Mouse (Mus musculus) heart, embryonic 14.5 days (tissue): ENCODE results near the gene Cyth1. TPM values are rescaled to one million over a fixed set of nuclear protein-coding genes. Genes with fewer than 3 reads are reported as not detected.

Experiments
- ATAC-seq: fragments of 200-750 bp; cut with Nextera tagmentation; 2 replicates; pipeline ENCODE4 v1.8.0; 2017; ENCODE audit warnings: low read depth, moderate TSS enrichment; ENCODE audit not compliant: insufficient number of reproducible peaks, insufficient read depth, low FRiP score
- H3K27ac ChIP-seq, 2 experiments: fragments of 200-500 bp in 1 of 2; fragments of 300-500 bp in 1 of 2; sonication (generic) in 1 of 2; replicated peaks in 1 of 2; 2 replicates each; pipeline ENCODE4 v1.5.1; 2012 to 2014; ENCODE audit warnings: low read depth in 2 of 2, low read length in 2 of 2, control low read depth in 1 of 2, mild to moderate bottlenecking in 1 of 2, mixed read lengths in 1 of 2; ENCODE audit not compliant: control insufficient read depth in 1 of 2, insufficient read depth in 1 of 2
- H3K27me3 ChIP-seq: fragments of 300-500 bp; sonication (generic); 2 replicates; pipeline ENCODE4 v1.6.1; 2014; ENCODE audit warnings: mild to moderate bottlenecking, low read length, control low read depth; ENCODE audit not compliant: control insufficient read depth, insufficient read depth
- H3K36me3 ChIP-seq: fragments of 300-500 bp; sonication (generic); 2 replicates; pipeline ENCODE4 v1.6.1; 2014; ENCODE audit warnings: mild to moderate bottlenecking, control low read depth, low read length, mixed read lengths; ENCODE audit not compliant: control insufficient read depth, insufficient read depth
- H3K4me1 ChIP-seq, 2 experiments: fragments of 200-500 bp in 1 of 2; fragments of 300-500 bp in 1 of 2; sonication (generic) in 1 of 2; 2 replicates each; pipeline ENCODE4 v1.6.1; 2012 to 2014; ENCODE audit warnings: low read length in 2 of 2, control low read depth in 1 of 2, mixed read lengths in 1 of 2; ENCODE audit not compliant: control insufficient read depth in 2 of 2, insufficient read depth in 2 of 2
- H3K4me2 ChIP-seq: fragments of 300-500 bp; sonication (generic); 2 replicates; pipeline ENCODE4 v1.6.1; 2014; ENCODE audit warnings: mild to moderate bottlenecking, low read length
- H3K4me3 ChIP-seq, 2 experiments: fragments of 200-500 bp in 1 of 2; fragments of 300-500 bp in 1 of 2; sonication (generic) in 1 of 2; 2 replicates each; pipeline ENCODE4 v1.5.1; 2012 to 2014; ENCODE audit warnings: low read length in 2 of 2, mild to moderate bottlenecking in 2 of 2, control low read depth in 1 of 2, low read depth in 1 of 2, moderate library complexity in 1 of 2; ENCODE audit not compliant: control insufficient read depth in 1 of 2, insufficient read depth in 1 of 2
- H3K9ac ChIP-seq: fragments of 300-500 bp; sonication (generic); 2 replicates; pipeline ENCODE4 v1.6.1; 2014; ENCODE audit warnings: mild to moderate bottlenecking, low read length
- H3K9me3 ChIP-seq: fragments of 300-500 bp; sonication (generic); 2 replicates; pipeline ENCODE4 v1.6.1; 2016; ENCODE audit warnings: low read length, control low read depth; ENCODE audit not compliant: control insufficient read depth
- whole genome bisulfite sequencing: fragments of 180-500 bp; shearing (Covaris S2); extraction: QIAGEN DNeasy Blood & Tissue Kit; methylation state at CpG from one replicate; pipeline ENCODE4 v1.1.7; 2014; 5-methylcytosine and 5-hydroxymethylcytosine counted together
- polyA plus RNA-seq: library from polyadenylated mRNA; unstranded; fragments of >200 nt; fragmentation: Nextera tagmentation; extraction: Ambion mirVana; gene quantifications from 2 replicates; pipeline ENCODE4 v1.2.1, GENCODE M21; 2014

The Cyth1 gene
- polyA plus RNA-seq, 1 experiment from 2014 or later = 15.9 TPM

DNA sequence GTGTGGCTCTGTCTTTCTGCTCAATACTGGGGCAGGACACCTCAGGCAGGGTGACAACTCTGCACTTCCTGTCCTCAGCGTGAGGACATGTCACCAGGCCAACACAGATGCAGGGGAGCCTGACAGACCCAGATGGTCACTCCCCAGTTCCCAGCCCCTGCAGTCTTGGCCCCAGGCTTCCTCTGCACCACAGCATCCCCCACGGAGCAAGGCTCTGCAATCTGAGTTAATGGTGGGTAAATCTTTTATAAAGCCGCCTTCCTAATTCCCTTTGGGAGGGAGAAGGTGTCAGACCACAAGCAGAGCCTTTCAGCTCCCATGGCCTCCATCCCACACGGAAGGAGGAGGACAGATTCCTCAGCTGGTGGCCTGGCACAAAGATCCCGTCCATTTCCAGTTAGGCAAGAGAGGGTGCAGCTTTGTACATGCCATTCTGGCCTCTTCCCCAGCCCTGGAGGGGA is 112.2 kb downstream of the Cyth1 start:
- H3K27ac ChIP-seq = no peak overlapping the region
- H3K36me3 ChIP-seq = no peaks in the 10 kb centered on the region

DNA sequence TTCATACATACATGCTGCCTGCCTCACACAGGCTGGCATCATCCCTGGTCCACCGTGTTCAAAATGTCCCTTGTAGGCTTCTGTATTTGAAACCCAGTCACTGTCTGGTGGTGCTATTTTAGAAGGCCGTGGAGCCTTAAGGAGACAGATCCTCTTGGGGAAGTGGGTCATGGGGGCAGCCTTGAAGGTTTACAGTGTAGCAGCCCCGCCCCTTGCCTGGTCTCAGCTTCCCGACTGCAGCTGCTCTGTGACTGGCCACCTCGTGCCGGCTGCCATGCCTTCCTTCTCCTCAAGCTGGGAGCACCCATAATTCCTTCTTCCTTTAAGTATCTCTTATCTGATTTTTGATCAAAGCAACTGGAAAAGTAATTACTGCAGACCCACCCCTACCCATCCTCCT is 113.1 kb downstream of the Cyth1 start:
- WGBS = 65% methylated on average over 6 of the region's 6 CpGs
- H3K27me3 ChIP-seq = no peaks in the 10 kb centered on the region
- H3K36me3 ChIP-seq = no peaks in the 10 kb centered on the region
- no peak overlapping the region for H3K27ac ChIP-seq
- H3K4me3 ChIP-seq = no peak overlapping the region
- ATAC-seq = no peak
- no peak overlapping the region for H3K4me2 ChIP-seq
- 0 out of 2 replicates have a peak, but pooled peaks cover 5% of the 10 kb centered on the region for H3K9me3 ChIP-seq
- no peak overlapping the region for H3K9ac ChIP-seq
- peaks cover 22 to 23% of the 10 kb centered on the region in 2 experiments for H3K4me1 ChIP-seq

More for the DNA sequence above, 112.2 kb downstream of the Cyth1 start:
- WGBS = 38% methylated on average over 5 of the region's 5 CpGs
- 0 out of 2 replicates have a peak, but pooled peaks cover 5% of the 10 kb centered on the region for H3K9me3 ChIP-seq
- no peak overlapping the region for H3K9ac ChIP-seq
- no peak for ATAC-seq
- H3K4me3 ChIP-seq = no peak overlapping the region
- H3K27me3 ChIP-seq = no peaks in the 10 kb centered on the region
- H3K4me1 ChIP-seq = peaks cover 25 to 26% of the 10 kb centered on the region in 2 experiments
- H3K4me2 ChIP-seq = no peak overlapping the region

DNA sequence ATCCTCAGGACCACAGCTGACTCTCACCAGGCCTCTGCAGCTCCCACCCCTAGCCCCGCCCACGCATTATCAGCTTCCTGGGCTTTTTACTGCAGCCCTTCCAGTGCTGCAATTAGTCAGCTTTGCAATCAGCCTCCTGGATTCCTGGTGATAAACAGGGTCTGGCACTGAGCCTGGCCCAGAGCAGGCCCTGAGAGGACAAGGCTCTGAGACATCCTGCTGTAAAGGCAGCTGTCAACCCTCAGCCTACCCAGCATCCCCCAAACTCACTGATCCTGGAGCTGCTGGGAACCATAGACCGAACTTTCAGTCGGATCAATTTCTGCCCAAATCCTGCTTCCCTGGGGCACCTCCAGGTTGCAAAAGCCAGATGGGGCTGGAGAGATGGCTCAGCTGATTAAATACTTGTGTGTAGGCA is 114.6 kb downstream of the Cyth1 start:
- Histone ChIP-seq H3K27ac (peak overlapping the region in 1 of 2 experiments; percentile 53; a peak in 2 of 4 replicates), H3K27me3 (no peaks in the 10 kb centered on the region), H3K4me1 (peaks cover 23 to 24% of the 10 kb centered on the region in 2 experiments), H3K9ac (no peak overlapping the region), H3K4me2 (no peak overlapping the region), H3K36me3 (no peaks in the 10 kb centered on the region), H3K4me3 (no peak overlapping the region), H3K9me3 (0 out of 2 replicates have a peak, but pooled peaks cover 4% of the 10 kb centered on the region)
- ATAC-seq = peak; percentile 70
- 20% methylated on average over 4 of the region's 4 CpGs for WGBS

DNA sequence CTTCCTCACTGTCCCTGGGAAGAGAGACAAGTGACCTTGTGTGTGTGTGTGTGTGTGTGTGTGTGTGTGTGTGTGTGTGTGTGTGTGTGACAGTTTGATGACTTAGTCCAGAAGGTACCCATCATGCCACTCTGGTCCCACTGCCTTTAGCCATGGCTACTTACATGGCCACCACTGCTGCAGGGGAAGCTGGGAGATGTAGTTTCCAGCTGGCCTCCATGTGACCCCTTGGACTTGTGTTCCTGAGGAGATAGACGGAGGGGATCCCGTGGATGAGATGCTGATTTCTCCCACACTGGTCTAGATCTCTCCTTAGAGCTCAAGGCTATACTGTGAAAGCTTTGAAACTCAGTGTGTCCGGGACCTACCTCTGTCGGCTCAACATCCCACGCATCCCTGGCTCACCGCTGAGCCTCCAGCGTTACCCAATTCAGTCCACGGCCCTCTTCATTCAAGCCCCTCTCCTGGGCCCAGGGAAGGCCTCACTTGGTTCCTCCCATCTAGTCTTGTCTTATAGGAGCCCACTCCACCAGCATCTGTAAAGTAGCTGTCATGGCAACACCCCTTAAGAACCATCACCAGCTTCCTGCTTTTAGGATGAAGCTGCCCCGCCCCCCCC is 115.2 kb downstream of the Cyth1 start:
- Histone ChIP-seq H3K27me3 (no peaks in the 10 kb centered on the region), H3K4me3 (no peak overlapping the region), H3K27ac (peak overlapping the region in 1 of 2 experiments; percentile 39; a peak in 3 of 4 replicates), H3K9me3 (no peaks in the 10 kb centered on the region), H3K4me1 (peaks cover 23 to 24% of the 10 kb centered on the region in 2 experiments), H3K4me2 (no peak overlapping the region), H3K9ac (no peak overlapping the region), H3K36me3 (no peaks in the 10 kb centered on the region)
- peak; percentile 14; the same call in 1 of the 2 replicates for ATAC-seq
- 46% methylated on average over 9 of the region's 9 CpGs for WGBS

DNA sequence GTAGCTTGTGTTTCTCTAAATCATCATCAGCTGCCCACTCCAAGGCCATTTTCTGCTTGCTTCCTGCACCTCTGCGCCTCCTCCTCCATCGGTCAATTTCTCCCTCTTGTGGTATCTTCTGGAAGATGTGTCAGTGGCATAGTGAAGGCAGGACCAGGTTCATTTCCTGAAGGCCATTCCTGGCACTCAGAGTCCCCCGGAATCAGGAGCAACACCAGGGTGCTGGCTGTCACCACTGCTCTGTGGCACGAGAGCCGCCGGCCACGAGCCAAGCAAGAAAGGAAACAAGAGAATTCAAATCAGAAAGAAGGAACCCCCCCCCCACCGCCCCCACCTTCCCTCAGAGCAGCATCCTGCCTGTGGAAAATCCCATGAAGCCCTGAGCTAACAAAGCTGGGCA is 116.3 kb downstream of the Cyth1 start:
- no peak overlapping the region for H3K9ac ChIP-seq
- no peaks in the 10 kb centered on the region for H3K27me3 ChIP-seq
- peaks cover 23 to 24% of the 10 kb centered on the region in 2 experiments for H3K4me1 ChIP-seq
- H3K4me3 ChIP-seq = no peak overlapping the region
- H3K4me2 ChIP-seq = no peak overlapping the region
- ATAC-seq = no peak
- no peaks in the 10 kb centered on the region for H3K36me3 ChIP-seq
- no peaks in the 10 kb centered on the region for H3K9me3 ChIP-seq
- 42% methylated on average over 8 of the region's 8 CpGs for WGBS
- H3K27ac ChIP-seq = peak overlapping the region; percentile 10 to 39; a peak in 3 of 4 replicates

DNA sequence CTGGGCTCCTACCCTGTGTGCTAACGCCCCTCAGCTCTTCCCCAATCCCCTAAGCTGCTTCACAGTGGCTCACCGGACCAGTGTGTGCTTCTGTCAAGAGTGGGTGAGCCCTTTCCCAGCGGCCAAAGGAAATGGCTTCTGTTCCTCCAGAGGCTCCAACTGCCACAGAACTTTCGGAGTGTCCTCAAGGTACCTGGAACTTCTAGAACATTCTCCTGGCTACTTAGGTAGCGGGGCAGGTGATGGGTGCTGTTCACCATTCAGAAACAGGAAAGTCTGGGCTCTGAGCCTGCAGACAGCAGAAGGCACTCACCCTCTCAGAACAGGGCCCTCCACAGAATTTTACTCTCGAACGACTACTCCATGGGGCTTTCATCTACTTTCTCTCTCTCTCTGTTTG is 117.9 kb downstream of the Cyth1 start, which contains the start of gene Dnah17:
Dnah17 (minus strand) TSS at position 101 of the 400 bp plus-strand sequence.
- no peak within 1 kb of the TSS for H3K27ac ChIP-seq
- H3K9ac ChIP-seq = no peak within 1 kb of the TSS
- peaks cover 20% of the 10 kb centered on the region in 2 experiments for H3K4me1 ChIP-seq
- no peaks in the 10 kb centered on the region for H3K27me3 ChIP-seq
- no peaks in the 10 kb centered on the region for H3K9me3 ChIP-seq
- no peak for ATAC-seq
- H3K36me3 ChIP-seq = no peaks in the 10 kb centered on the region
- H3K4me3 ChIP-seq = no peak within 1 kb of the TSS
- WGBS = 90% methylated on average over 7 of the region's 7 CpGs
- H3K4me2 ChIP-seq = no peak within 1 kb of the TSS

DNA sequence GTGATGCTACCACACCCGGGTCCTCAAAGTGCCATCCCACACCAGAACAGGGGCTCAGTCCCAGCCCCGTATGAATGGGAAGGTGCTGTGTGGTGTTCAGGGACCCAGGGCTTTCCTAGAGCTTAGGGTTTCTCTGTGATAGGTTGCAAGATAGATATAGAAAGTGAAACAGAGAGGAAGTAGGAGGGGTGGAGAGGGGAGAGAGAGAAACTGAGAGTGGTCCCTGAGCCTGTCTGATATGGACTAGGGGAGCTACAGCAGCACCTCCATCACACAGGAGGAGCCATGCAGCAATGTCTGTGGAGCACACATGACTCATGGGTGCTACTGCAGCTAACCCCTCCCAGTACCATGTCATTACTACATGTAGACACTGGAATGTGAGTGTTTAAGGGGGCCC is 118.6 kb downstream of the Cyth1 start:
- Histone ChIP-seq H3K27ac (no peak overlapping the region), H3K9ac (no peak overlapping the region), H3K36me3 (no peaks in the 10 kb centered on the region), H3K4me1 (peaks cover 20 to 24% of the 10 kb centered on the region in 2 experiments), H3K9me3 (no peaks in the 10 kb centered on the region), H3K27me3 (no peaks in the 10 kb centered on the region), H3K4me2 (no peak overlapping the region), H3K4me3 (no peak overlapping the region)
- 90% methylated on average over 2 of the region's 2 CpGs for WGBS
- ATAC-seq = no peak
